Mouse (Mus musculus): Measurements from ENCODE around the gene Olfr71.

Olfr71 gene

GRCm38 (mm10) chr4:43713652-43714219 lies 3.7 kb upstream of the Olfr71 start:
- DNase-seq (ENCODE audit: low read depth, low spot score): no peak

DNA sequence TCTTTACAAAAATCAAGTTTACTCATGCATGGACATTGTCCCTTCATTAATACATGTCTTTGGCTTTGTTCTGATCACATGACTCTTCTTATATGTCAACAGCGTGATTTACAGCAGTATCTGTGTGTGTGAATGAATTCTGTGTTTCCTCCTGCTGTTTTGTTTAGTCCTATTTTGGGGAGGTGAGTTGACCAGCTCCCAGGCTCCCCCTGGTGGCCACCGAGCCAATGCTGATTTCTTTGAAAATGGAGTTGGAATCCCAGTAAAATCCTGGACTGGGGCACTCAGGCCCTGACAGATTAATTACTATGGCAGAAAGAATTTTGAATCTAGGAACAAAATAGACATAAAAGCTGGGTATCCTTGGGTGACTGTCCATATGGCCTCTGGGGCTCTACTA lies 1.8 kb upstream of the Olfr71 start:
- peak; percentile 41 for DNase-seq (ENCODE audit: low read depth, low spot score)

GRCm38 (mm10) chr4:43705991-43706390 lies 4.1 kb downstream of the Olfr71 start:
- no peak for DNase-seq (ENCODE audit: low read depth, low spot score)

- no peak for DNase-seq (ENCODE audit: low read depth, low spot score)
These were observed 6.2 kb downstream of the Olfr71 start for GRCm38 (mm10) chr4:43703851-43704250.

DNA sequence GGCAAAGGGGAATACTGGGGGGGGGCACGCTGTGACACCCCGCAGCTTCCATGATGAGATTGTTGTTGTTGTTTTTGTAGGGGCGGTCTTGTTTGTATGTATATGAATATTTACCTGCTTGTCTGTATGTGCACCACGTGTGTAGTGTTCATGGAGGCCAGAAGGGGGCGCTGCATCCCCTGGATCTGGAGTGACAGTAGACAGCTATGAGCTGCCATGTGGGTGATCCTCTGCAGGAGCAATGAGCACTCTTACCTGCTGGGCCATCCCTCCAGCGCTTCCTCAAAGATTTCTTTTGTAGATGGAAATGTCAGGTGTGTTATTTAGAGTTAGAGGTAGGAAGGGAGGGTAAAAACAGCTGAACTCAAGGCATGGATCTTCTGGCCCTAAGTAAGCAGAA lies 6.6 kb downstream of the Olfr71 start:
- peak; percentile 65 for DNase-seq (ENCODE audit: low read depth, low spot score)

GRCm38 (mm10) chr4:43700707-43701106 lies 9.3 kb downstream of the Olfr71 start, which contains the start of gene Olfr70:
Gene Olfr70, minus strand, starts transcription at chr4:43700807.
- no peak for DNase-seq (ENCODE audit: low read depth, low spot score)

- DNase-seq (ENCODE audit: low read depth, low spot score): no peak
These were observed 13.5 kb downstream of the Olfr71 start for GRCm38 (mm10) chr4:43696561-43696960.

DNA sequence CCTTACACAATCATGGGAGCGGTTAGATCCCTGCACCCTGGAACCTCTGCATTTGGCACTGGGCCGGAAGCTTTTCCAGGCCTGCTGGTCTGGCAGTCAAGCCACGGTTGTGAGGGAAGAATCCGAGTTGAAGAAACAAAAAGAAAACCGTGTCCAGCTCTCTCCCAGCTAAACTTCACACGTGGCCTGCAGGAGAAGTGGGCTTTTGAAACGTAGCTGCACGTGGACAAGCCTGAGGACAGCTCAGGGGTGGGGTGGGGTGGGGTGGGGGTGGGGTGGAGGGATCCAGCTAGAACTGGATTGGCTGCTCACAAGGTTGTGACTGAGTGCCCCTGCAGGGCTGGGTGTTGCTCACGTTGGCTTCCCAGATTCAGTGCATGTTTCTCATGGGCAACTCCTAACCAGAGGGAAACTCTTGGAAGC lies 14.8 kb downstream of the Olfr71 start:
- DNase-seq (ENCODE audit: low read depth, low spot score): peak; percentile 43

- no peak for DNase-seq (ENCODE audit: low read depth, low spot score)
These were observed 15.4 kb downstream of the Olfr71 start for GRCm38 (mm10) chr4:43694439-43695248.

GRCm38 (mm10) chr4:43693806-43694241 lies 16.2 kb downstream of the Olfr71 start:
- DNase-seq (ENCODE audit: low read depth, low spot score): no peak

GRCm38 (mm10) chr4:43691026-43691425 lies 19.0 kb downstream of the Olfr71 start:
- no peak for DNase-seq (ENCODE audit: low read depth, low spot score)

GRCm38 (mm10) chr4:43690021-43690420 lies 20.0 kb downstream of the Olfr71 start:
- DNase-seq (ENCODE audit: low read depth, low spot score): no peak

GRCm38 (mm10) chr4:43679416-43680043 lies 30.5 kb downstream of the Olfr71 start:
- no peak for DNase-seq (ENCODE audit: low read depth, low spot score)

GRCm38 (mm10) chr4:43678541-43678940 lies 31.5 kb downstream of the Olfr71 start:
- DNase-seq (ENCODE audit: low read depth, low spot score): no peak

- DNase-seq (ENCODE audit: low read depth, low spot score): peak; percentile 32
These were observed 34.4 kb downstream of the Olfr71 start for GRCm38 (mm10) chr4:43675608-43676007.

DNA sequence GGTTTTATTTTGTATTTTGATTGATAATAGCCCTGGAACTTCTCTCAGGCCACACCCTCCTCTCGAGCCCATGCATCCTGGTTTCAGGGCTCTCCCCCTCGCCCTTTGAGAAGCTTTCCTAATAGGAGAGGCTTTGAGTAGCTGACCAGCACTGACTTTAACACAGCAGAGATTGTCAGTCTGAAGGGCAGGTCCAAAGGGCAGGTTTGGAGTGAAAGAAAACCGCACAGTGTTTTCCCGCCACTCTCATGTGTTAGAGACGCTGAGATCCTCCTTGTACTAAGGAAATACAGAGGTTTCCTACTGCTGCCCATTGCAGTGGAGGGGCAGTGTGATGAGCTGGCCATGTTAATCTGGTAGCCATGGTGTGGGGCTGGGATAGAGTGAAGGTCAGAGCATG lies 35.1 kb downstream of the Olfr71 start:
- no peak for DNase-seq (ENCODE audit: low read depth, low spot score)

DNA sequence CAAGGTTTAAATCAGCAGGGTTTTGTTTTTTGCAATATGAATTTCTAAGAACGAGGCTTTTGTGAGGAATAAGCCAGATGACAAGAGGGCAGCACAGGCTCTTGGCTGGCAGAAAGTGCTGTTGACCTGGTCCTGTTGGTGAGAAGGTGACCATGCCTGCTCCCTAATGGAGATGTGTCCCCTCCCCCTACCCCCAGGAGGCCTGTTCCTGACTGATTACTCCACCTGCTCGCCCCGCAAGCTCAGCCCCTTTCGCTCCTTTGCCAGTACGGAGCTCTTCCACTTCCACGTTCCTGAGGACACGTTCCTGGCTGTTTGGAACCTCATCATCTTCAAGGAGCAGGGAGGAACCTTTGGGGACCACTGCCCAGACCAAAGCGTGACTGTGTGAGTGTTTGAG lies 36.4 kb downstream of the Olfr71 start:
- DNase-seq (ENCODE audit: low read depth, low spot score): no peak

GRCm38 (mm10) chr4:43672070-43672469 lies 38.0 kb downstream of the Olfr71 start:
- DNase-seq (ENCODE audit: low read depth, low spot score): peak; percentile 88

DNA sequence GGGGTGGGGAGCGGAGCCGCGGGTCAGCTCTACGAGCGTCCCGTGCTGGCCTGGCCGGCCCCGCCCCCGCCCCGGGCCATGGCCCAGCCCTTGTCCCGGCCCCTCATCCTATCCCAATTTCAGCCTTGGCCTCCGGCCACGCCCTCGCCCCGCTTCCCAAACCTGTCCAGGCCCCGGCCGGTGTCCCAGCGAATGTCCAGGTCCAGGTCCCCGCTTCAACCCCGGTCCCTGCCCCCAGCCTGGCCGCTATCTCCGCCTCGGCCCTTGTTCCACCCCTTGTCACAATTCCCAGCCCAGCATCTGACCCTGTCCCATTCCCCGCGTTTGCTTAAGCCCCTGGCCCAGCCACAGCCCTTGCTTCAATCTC lies 40.6 kb downstream of the Olfr71 start:
- DNase-seq (ENCODE audit: low read depth, low spot score): peak; percentile 32

- peak; percentile 81 for DNase-seq (ENCODE audit: low read depth, low spot score)
These were observed 41.1 kb downstream of the Olfr71 start, which contains the start of the genes Tmem8b and Fam221b for GRCm38 (mm10) chr4:43668782-43669427. Gene Tmem8b, plus strand, starts transcription at chr4:43668971. Gene Fam221b, minus strand, starts transcription at chr4:43669145.

DNA sequence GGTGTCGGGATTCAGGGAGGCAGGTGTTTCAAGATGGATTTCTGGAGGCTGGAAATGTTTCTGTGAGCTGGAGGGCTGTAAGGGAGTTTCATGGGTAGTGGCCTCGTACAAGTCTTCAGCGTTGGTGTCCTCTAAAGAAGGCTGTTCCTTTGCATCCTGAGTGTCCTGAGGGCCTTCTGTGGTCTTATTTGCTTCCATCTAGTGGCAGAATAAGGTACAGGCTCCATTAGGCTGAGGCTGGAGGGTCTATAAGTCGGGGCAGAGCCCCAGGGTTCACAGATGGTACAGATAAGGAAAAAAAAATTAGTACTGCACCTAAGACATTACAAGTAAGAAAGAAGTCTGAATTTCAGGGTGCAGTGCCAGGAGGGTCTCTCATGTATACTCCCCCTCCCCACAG lies 43.6 kb downstream of the Olfr71 start:
- DNase-seq (ENCODE audit: low read depth, low spot score): peak; percentile 48

DNA sequence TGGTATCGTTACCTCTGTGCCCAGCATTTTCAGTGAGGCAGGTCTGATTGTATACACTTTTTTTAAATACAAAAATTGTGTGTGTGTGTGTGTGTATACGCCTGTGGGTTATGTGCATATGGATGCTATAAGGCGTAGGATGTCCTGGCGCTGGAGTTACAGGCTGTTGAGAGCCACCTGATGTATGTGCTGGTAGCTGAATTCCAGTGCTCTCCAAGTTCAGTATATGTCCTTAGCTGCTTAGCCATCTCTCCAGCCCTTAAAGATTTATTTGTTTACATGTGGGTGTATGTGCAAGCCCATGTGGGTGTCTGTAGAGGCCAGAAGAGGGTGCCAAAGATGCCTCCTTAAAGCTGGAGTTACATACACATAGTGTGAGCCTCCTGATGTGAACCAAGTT lies 52.9 kb downstream of the Olfr71 start:
- peak; percentile 66 for DNase-seq (ENCODE audit: low read depth, low spot score)

All from ES-CJ7 (cell line).